Mouse (Mus musculus) neural tube, embryonic 12.5 days (tissue): ENCODE measurements around the gene Crybg1. TPM values are rescaled to one million over a fixed set of nuclear protein-coding genes. Genes with fewer than 3 reads are reported as not detected.

ENCODE experiments used
- polyA plus RNA-seq: library from polyadenylated mRNA; unstranded; fragments of >200 nt; fragmentation: Nextera tagmentation; extraction: Ambion mirVana; gene quantifications from 2 replicates; pipeline ENCODE4 v1.2.1, GENCODE M21; 2016

Crybg1 gene
- polyA plus RNA-seq, 1 experiment from 2014 or later: 0.08 TPM

Other genes starting within 250 kb of the Crybg1 start
- gene Qrsl1, start 247.1 kb downstream of the Crybg1 start, polyA plus RNA-seq: 22.0 and 22.6 TPM in 2 replicates
- gene Rtn4ip1, start 247.0 kb downstream of the Crybg1 start, polyA plus RNA-seq: 15.3 and 18.9 TPM in 2 replicates
- gene Atg5, start 119.5 kb upstream of the Crybg1 start, polyA plus RNA-seq: 48.2 and 50.8 TPM in 2 replicates